Mouse (Mus musculus): ENCODE results near the gene Adarb1. TPM values are rescaled to one million over a fixed set of nuclear protein-coding genes. Genes with fewer than 3 reads are reported as not detected.

Gene Adarb1
- polyA plus RNA-seq, 1 experiment from 2014 or later: 2.9 TPM

DNA sequence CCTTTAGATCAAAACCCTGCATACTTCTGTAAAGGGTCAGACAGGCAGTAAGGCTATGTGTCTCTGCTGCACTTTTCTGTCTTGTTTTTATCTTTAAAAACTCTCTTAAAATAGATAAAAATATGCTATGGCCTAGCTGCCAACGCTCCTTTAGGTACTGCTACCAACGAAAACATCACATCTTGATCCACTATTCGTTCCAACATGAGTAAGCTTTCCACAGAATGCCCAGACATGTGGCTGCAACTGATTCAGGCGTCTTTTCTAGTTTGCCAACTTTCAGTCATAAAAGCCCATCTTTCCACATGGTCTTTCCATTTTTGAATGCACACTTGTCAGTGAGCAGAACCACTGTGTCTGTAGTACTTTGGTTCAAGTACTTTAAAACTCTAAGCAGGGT lies 77.0 kb downstream of the Adarb1 start:
- no peak overlapping the region for H3K9ac ChIP-seq
- ATAC-seq: no peak

DNA sequence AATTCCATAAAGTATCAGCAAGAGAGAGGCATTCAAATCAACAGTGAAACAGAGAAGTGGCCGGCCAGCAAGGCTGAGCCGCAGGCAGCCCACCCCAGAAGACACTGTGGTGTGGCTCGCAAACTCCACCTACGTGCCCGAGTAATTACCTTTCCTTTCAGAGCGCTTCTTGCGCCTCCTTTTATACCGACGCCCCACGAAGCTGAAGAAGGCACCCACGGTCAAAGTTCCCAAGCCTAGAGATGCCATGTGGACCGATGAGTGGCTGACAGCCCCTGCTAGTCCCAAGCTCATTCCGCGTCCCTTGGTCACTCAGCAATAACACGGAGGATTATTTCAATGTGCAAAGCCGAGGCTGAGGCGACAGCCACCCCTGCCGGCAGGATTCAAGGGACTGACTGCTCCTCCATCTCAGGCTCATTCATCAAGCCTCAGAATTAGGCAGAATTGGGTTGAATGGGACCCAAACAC lies 78.2 kb downstream of the Adarb1 start:
- Histone ChIP-seq H3K4me1 (peaks cover 7% of the 10 kb centered on the region), H3K9me3 (replicated peaks) (no peaks in the 10 kb centered on the region), H3K9ac (no peak overlapping the region), H3K36me3 (no peaks in the 10 kb centered on the region), H3K27me3 (replicated peaks) (peaks cover 6% of the 10 kb centered on the region), H3K4me2 (peak overlapping the region; percentile 32), H3K27ac (no peak overlapping the region), H3K4me3 (no peak overlapping the region)
- WGBS (ENCODE audit: insufficient replicate concordance): 43% methylated on average over 18 of the region's 18 CpGs
- ATAC-seq: no peak

More for the DNA sequence above, 77.0 kb downstream of the Adarb1 start:
- 0 out of 2 replicates have a peak, but pooled peaks cover under 1% of the 10 kb centered on the region for H3K4me1 ChIP-seq
- H3K4me2 ChIP-seq: no peak overlapping the region
- no peak overlapping the region for H3K27ac ChIP-seq
- no peaks in the 10 kb centered on the region for H3K36me3 ChIP-seq
- no peaks in the 10 kb centered on the region for H3K9me3 ChIP-seq (replicated peaks)
- 55% methylated on average over 4 of the region's 4 CpGs for WGBS (ENCODE audit: insufficient replicate concordance)
- H3K4me3 ChIP-seq: no peak overlapping the region
- H3K27me3 ChIP-seq (replicated peaks): peaks cover 6% of the 10 kb centered on the region

GRCm38 (mm10) chr10:77333518-77333917 lies 84.6 kb downstream of the Adarb1 start:
- H3K4me1 ChIP-seq: peaks cover 7% of the 10 kb centered on the region
- no peak overlapping the region for H3K27ac ChIP-seq
- H3K9me3 ChIP-seq (replicated peaks): no peaks in the 10 kb centered on the region
- H3K4me3 ChIP-seq: no peak overlapping the region
- no peaks in the 10 kb centered on the region for H3K36me3 ChIP-seq
- WGBS (ENCODE audit: insufficient replicate concordance): 71% methylated on average over 9 of the region's 9 CpGs
- no peaks in the 10 kb centered on the region for H3K27me3 ChIP-seq (replicated peaks)
- no peak overlapping the region for H3K9ac ChIP-seq
- ATAC-seq: no peak
- H3K4me2 ChIP-seq: no peak overlapping the region

DNA sequence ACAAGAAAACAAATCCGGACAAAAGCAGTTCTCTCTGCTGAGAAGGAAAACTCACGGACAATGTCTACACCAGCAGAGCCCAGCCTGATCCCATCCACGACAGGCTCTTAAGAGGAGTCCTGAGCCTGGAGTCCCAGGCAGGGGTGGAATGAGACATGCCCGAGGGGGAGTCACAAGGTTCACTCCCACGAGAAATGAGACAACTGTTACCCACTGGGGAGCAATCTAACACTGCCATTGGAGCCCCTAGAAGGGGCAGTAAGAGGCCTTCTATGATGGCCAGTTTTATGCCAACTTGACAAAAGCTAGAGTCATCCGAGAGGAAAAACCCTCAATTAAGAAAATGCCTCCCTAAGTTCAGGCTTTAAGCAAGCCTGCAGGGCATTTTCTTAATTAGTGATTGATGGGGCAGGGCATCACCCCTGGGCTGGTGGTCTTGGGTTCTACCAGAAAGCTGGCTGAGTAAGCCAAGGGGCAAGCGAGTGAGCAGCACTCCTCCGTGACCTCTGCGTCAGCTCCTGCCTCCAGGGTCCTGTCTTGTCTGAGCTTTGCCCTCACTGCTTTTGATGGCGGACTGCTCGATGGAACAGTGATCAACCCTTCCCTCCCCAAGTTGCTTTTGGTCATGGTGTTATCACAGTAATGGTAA lies 88.5 kb downstream of the Adarb1 start:
- H3K4me3 ChIP-seq: no peak overlapping the region
- no peak overlapping the region for H3K9ac ChIP-seq
- WGBS (ENCODE audit: insufficient replicate concordance): 70% methylated on average over 11 of the region's 11 CpGs
- no peaks in the 10 kb centered on the region for H3K27me3 ChIP-seq (replicated peaks)
- no peaks in the 10 kb centered on the region for H3K4me1 ChIP-seq
- no peak overlapping the region for H3K4me2 ChIP-seq
- no peak for ATAC-seq
- H3K9me3 ChIP-seq (replicated peaks): no peaks in the 10 kb centered on the region
- no peaks in the 10 kb centered on the region for H3K36me3 ChIP-seq
- H3K27ac ChIP-seq: no peak overlapping the region

GRCm38 (mm10) chr10:77324716-77325115 lies 93.4 kb downstream of the Adarb1 start:
- ATAC-seq: no peak
- no peak overlapping the region for H3K4me3 ChIP-seq
- H3K4me2 ChIP-seq: no peak overlapping the region
- no peaks in the 10 kb centered on the region for H3K4me1 ChIP-seq
- 80% methylated on average over 6 of the region's 6 CpGs for WGBS (ENCODE audit: insufficient replicate concordance)
- H3K36me3 ChIP-seq: no peaks in the 10 kb centered on the region
- no peak overlapping the region for H3K27ac ChIP-seq
- H3K9me3 ChIP-seq (replicated peaks): no peaks in the 10 kb centered on the region
- no peaks in the 10 kb centered on the region for H3K27me3 ChIP-seq (replicated peaks)
- H3K9ac ChIP-seq: no peak overlapping the region

DNA sequence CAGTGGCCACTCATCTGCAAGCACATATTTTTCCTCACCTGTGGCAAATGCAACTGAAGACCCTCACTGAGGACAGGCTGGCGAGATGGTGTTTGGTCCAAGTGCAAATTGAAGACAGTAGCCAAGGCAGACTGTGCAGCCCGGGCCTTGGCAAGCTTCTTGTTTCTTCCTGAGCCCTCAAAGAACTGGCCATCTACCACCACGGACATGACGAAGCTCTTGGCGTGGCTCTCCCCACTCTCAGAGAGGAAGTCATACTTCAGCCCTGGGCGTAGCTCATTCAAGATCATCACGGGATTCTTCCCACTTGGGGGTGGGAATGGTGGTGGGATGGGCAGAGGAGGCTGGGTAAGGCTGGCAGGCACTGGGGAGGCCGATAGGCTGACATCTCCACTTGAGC lies 96.5 kb downstream of the Adarb1 start:
- H3K4me1 ChIP-seq: no peaks in the 10 kb centered on the region

DNA sequence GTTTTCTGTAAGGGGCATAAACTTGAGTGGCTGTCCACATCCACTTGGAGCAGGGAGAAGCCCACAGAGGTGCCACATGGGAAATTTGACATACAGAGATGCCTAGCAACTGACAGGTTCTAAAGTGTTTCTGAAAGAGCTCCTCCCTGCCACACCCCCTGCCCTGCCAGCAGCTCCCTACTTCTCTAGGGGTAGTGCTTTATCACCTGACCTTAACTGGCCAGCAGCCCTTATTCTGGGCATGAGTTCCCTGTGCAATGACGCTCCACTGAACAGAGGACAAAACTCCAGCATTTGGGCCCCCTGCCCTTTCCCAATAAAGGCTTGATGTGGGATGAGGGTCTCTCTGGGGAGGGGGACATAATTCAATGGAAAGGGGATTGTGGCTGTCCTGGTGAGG lies 97.1 kb downstream of the Adarb1 start:
- H3K27me3 ChIP-seq (replicated peaks): no peaks in the 10 kb centered on the region
- ATAC-seq: no peak
- H3K36me3 ChIP-seq: no peaks in the 10 kb centered on the region
- no peaks in the 10 kb centered on the region for H3K4me1 ChIP-seq
- H3K9ac ChIP-seq: no peak overlapping the region
- H3K9me3 ChIP-seq (replicated peaks): no peaks in the 10 kb centered on the region
- no peak overlapping the region for H3K4me3 ChIP-seq
- H3K27ac ChIP-seq: no peak overlapping the region
- 56% methylated on average over 1 of the region's 1 CpGs for WGBS (ENCODE audit: insufficient replicate concordance)
- H3K4me2 ChIP-seq: no peak overlapping the region

More for the DNA sequence above, 96.5 kb downstream of the Adarb1 start:
- Histone ChIP-seq H3K36me3 (no peaks in the 10 kb centered on the region), H3K9me3 (replicated peaks) (no peaks in the 10 kb centered on the region), H3K4me2 (no peak overlapping the region), H3K4me3 (no peak overlapping the region), H3K9ac (no peak overlapping the region), H3K27ac (no peak overlapping the region), H3K27me3 (replicated peaks) (no peaks in the 10 kb centered on the region)
- no peak for ATAC-seq
- 63% methylated on average over 8 of the region's 8 CpGs for WGBS (ENCODE audit: insufficient replicate concordance)

DNA sequence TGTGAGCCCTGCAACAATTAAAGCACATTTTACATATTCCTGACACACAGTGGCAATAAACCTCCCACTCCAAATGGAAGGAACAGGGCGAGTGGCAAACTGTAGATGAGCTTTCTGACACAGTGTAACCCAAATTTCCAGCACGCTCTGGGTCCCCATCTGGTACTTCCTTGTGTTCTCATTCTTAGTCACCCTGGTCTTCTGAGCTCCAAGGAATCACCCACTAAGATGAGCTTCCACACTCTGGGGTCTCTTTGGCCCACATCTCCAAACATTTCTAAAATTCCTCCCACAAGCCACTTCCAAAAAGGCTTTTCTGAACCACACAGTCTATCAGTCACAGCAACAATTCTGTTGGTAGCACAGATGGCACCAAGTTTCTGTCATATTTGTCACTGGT lies 102.4 kb downstream of the Adarb1 start:
- no peaks in the 10 kb centered on the region for H3K4me1 ChIP-seq
- H3K9ac ChIP-seq: no peak overlapping the region
- no peak for ATAC-seq
- H3K27me3 ChIP-seq (replicated peaks): no peaks in the 10 kb centered on the region; the same call in 1 of the 2 replicates
- no peak overlapping the region for H3K27ac ChIP-seq
- H3K4me3 ChIP-seq: no peak overlapping the region
- H3K36me3 ChIP-seq: no peaks in the 10 kb centered on the region
- H3K9me3 ChIP-seq (replicated peaks): no peaks in the 10 kb centered on the region
- no peak overlapping the region for H3K4me2 ChIP-seq
- 62% methylated on average over 2 of the region's 2 CpGs for WGBS (ENCODE audit: insufficient replicate concordance)

GRCm38 (mm10) chr10:77314711-77315266 lies 103.3 kb downstream of the Adarb1 start:
- H3K27me3 ChIP-seq (replicated peaks): no peaks in the 10 kb centered on the region; the same call in 1 of the 2 replicates
- ATAC-seq: no peak
- H3K4me2 ChIP-seq: no peak overlapping the region
- H3K4me3 ChIP-seq: no peak overlapping the region
- no peak overlapping the region for H3K27ac ChIP-seq
- no peak overlapping the region for H3K9ac ChIP-seq
- no peaks in the 10 kb centered on the region for H3K9me3 ChIP-seq (replicated peaks)
- H3K36me3 ChIP-seq: no peaks in the 10 kb centered on the region
- no peaks in the 10 kb centered on the region for H3K4me1 ChIP-seq
- WGBS (ENCODE audit: insufficient replicate concordance): 64% methylated on average over 9 of the region's 9 CpGs

DNA sequence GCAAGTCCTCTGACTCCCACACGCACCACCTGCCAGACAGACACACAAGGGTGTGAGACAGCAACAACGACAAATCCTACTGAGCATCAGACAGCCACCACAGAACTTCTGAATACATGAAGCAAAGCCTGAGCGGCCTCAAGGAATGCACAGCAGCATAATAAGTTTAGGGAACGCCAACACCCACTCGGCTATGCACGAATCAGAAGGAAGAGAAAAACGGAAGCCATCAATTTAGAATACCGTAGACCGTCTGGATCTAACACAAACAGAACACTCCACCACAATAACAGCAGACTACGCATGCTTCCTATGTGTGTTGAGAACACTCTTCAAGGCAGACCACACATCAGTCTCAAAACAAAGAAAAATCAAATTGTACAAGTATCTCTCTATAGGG lies 109.1 kb downstream of the Adarb1 start:
- ATAC-seq: no peak
- H3K9ac ChIP-seq: no peak overlapping the region
- H3K27me3 ChIP-seq (replicated peaks): no peaks in the 10 kb centered on the region
- 78% methylated on average over 10 of the region's 10 CpGs for WGBS (ENCODE audit: insufficient replicate concordance)
- no peaks in the 10 kb centered on the region for H3K4me1 ChIP-seq
- no peak overlapping the region for H3K27ac ChIP-seq
- no peak overlapping the region for H3K4me3 ChIP-seq
- H3K9me3 ChIP-seq (replicated peaks): no peaks in the 10 kb centered on the region
- no peak overlapping the region for H3K4me2 ChIP-seq
- H3K36me3 ChIP-seq: no peaks in the 10 kb centered on the region

GRCm38 (mm10) chr10:77305766-77306165 lies 112.3 kb downstream of the Adarb1 start:
- WGBS (ENCODE audit: insufficient replicate concordance): 67% methylated on average over 8 of the region's 8 CpGs
- H3K4me3 ChIP-seq: no peak overlapping the region

DNA sequence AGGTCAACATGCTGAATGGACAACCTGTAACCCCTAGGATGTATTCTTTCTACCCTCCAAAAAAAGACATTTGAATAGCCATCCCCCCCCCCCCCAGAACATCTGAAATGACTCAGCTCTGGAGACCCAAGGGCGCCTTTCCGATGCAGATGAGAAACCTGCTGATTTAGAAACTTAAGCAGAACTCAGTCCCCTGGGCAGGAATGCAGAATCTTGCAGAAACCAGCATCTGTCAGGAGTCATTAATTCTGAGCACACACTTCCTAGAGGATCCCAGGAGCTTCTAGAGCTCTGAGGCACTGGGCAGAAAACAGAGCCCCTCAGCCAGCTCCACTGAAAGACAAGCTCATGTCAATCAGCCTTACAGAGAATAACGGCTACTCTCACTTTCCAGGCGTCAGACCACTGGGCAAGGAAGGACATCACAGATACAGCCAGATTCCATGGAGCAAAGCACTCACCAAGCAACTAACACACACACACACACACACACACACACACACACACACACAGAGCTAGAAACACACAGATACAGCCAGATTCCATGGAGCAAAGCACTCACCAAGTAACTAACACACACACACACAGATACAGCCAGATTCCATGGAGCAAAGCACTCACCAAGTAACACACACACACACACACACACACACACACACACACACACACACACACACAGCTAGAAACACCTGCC lies 113.1 kb downstream of the Adarb1 start:
- H3K9ac ChIP-seq: no peak overlapping the region
- H3K4me1 ChIP-seq: peaks cover 17% of the 10 kb centered on the region
- H3K36me3 ChIP-seq: no peaks in the 10 kb centered on the region
- WGBS (ENCODE audit: insufficient replicate concordance): 61% methylated on average over 4 of the region's 4 CpGs
- H3K9me3 ChIP-seq (replicated peaks): no peaks in the 10 kb centered on the region
- H3K27me3 ChIP-seq (replicated peaks): no peaks in the 10 kb centered on the region
- ATAC-seq: no peak
- no peak overlapping the region for H3K4me3 ChIP-seq
- H3K27ac ChIP-seq: no peak overlapping the region
- H3K4me2 ChIP-seq: no peak overlapping the region

More at GRCm38 (mm10) chr10:77305766-77306165, 112.3 kb downstream of the Adarb1 start:
- H3K27me3 ChIP-seq (replicated peaks): no peaks in the 10 kb centered on the region
- H3K4me2 ChIP-seq: no peak overlapping the region
- ATAC-seq: no peak
- peaks cover 9% of the 10 kb centered on the region for H3K4me1 ChIP-seq
- H3K9me3 ChIP-seq (replicated peaks): no peaks in the 10 kb centered on the region
- no peaks in the 10 kb centered on the region for H3K36me3 ChIP-seq
- H3K9ac ChIP-seq: no peak overlapping the region
- no peak overlapping the region for H3K27ac ChIP-seq
